Mouse (Mus musculus): Measurements from ENCODE around the gene Psma4. TPM values are rescaled to one million over a fixed set of nuclear protein-coding genes. Genes with fewer than 3 reads are reported as not detected.

Gene Psma4
- polyA plus RNA-seq, 1 experiment from 2014 or later, result 243 TPM

GRCm38 (mm10) chr9:54990362-54990761 is 39.8 kb downstream of the Psma4 start:
- ChIA-PET POLR2A (no interaction called here), CTCF (interaction anchor here (0.8 kb wide), 1 partner anchor 18 kb away, joined by 3 read pairs; no protein-coding TSS in a partner anchor)
- DNase-seq (ENCODE audit: low read depth, low spot score), result no peak
- no peak for TF ChIP-seq CTCF (IDR thresholded peaks at IDR 0.05)
- ATAC-seq, result no peak
- peaks cover 34% of the 10 kb centered on the region for H3K27me3 ChIP-seq
- in situ Hi-C loops (cut with MboI; ENCODE audit: low pct_unique_long_range_greater_than_20kb), result no loop called here

- ChIA-PET CTCF (no interaction called here), POLR2A (no interaction called here)
- in situ Hi-C loops (cut with MboI; ENCODE audit: low pct_unique_long_range_greater_than_20kb), result no loop called here
These were observed 43.8 kb downstream of the Psma4 start for GRCm38 (mm10) chr9:54994381-54994780.

GRCm38 (mm10) chr9:54995645-54996044 is 45.1 kb downstream of the Psma4 start:
- ChIA-PET POLR2A (no interaction called here), CTCF (no interaction called here)
- ATAC-seq (no peak), DNase-seq (ENCODE audit: low read depth, low spot score) (no peak)
- no peak for TF ChIP-seq CTCF (IDR thresholded peaks at IDR 0.05)
- in situ Hi-C loops (cut with MboI; ENCODE audit: low pct_unique_long_range_greater_than_20kb), result no loop called here
- peaks cover 39% of the 10 kb centered on the region for H3K27me3 ChIP-seq

More at GRCm38 (mm10) chr9:54994381-54994780, 43.8 kb downstream of the Psma4 start:
- ATAC-seq (no peak), DNase-seq (ENCODE audit: low read depth, low spot score) (no peak)
- peaks cover 36% of the 10 kb centered on the region for H3K27me3 ChIP-seq
- no peak for TF ChIP-seq CTCF (IDR thresholded peaks at IDR 0.05)

- TF ChIP-seq CTCF (IDR thresholded peaks at IDR 0.05), result no peak
- in situ Hi-C loops (cut with MboI; ENCODE audit: low pct_unique_long_range_greater_than_20kb), result no loop called here
- DNase-seq (ENCODE audit: low read depth, low spot score) (no peak), ATAC-seq (no peak)
- CTCF ChIA-PET, result no interaction called here
- POLR2A ChIA-PET, result no interaction called here
- H3K27me3 ChIP-seq, result peaks cover 59% of the 10 kb centered on the region
These were observed 53.0 kb downstream of the Psma4 start for GRCm38 (mm10) chr9:55003609-55004008.

Other genes with a start within 250 kb of the Psma4 start
- 90.0 TPM for gene Wdr61, start 216.3 kb upstream of the Psma4 start, polyA plus RNA-seq (2021)
- gene Crabp1, start 186.0 kb upstream of the Psma4 start, polyA plus RNA-seq (2021), result not detected
- 41.8 TPM for gene Ireb2, start 87.0 kb upstream of the Psma4 start, polyA plus RNA-seq (2021)
- gene Hykk, start 33.5 kb upstream of the Psma4 start, polyA plus RNA-seq (2021), result 0.27 TPM
- 0.65 TPM for gene AY074887, start 208 bp downstream of the Psma4 start, polyA plus RNA-seq (2021)
- 0.06 TPM for gene Chrna5, start 30.1 kb downstream of the Psma4 start, polyA plus RNA-seq (2021)
- 0.03 TPM for gene Chrna3, start 75.8 kb downstream of the Psma4 start, polyA plus RNA-seq (2021)
- 0.05 TPM for gene Chrnb4, start 98.0 kb downstream of the Psma4 start, polyA plus RNA-seq (2021)
- gene Ube2q2, start 198.1 kb downstream of the Psma4 start, polyA plus RNA-seq (2021), result 33.9 TPM